Mouse (Mus musculus) kidney, adult 11 months (tissue): ENCODE data around the gene Sez6l.

ENCODE experiments used
- DNase-seq: peaks from one replicate; pipeline ENCODE4 v3.0.0; 2022

Sez6l gene

DNA sequence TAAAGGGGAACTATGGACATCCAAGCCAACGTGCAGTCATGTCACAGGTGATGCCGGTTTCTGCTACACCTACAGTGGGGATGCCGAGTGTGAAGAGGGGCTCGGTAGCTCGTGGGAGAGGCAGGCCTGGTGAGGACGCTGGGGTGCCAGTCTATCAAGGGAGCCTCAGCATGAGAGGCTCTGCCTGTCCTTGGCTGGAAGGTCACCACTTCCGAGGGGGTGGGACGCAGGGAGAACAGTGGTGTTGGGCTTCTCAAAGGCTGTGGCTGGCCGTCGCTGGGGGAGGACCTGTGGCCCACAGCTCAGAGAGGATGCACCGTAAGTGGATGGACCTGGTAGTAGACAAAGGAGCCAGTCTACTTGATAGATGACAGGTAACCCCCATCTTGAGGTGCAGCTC, 195.8 kb downstream of the Sez6l start:
- no peak for DNase-seq

DNA sequence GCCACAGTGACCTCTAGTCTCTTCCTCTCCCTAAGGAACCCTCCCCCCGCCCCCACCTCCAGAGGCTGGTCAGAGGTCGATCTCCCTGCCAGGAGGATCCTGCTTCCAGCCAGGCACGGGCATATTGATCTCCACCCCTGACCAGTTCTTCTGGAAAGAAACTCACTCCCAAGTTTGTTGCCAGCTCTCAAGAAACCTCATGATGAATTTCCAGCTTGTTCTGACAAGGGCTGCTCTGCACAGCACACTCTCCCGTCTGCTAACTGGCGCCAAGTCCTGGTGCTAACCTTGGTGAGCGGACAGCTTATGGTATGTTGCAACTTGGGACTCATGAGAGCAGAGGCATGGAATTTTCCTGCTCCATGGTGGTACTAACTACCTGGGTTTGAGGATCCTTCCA, 198.3 kb downstream of the Sez6l start:
- DNase-seq = peak; percentile 6

DNA sequence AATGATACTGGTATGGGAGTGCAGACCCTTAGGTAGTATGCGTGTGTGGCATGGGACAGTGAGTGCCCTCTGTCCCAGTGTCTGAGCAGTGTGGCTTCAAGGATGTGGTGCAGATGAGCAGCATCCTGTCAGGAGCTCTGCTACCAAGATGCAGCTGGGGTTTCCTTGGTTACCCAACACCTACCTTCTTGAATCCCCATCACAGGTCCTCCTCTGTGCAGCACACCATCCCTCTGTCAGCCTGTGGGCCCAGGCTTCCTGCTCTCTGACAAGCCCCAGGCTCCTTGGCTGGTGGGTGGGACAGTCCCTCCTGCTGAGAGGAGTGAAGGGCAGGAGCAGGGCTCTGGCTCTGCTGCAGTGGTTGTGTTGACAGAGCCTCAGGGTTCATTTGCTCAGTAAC, 199.6 kb downstream of the Sez6l start:
- no peak for DNase-seq

DNA sequence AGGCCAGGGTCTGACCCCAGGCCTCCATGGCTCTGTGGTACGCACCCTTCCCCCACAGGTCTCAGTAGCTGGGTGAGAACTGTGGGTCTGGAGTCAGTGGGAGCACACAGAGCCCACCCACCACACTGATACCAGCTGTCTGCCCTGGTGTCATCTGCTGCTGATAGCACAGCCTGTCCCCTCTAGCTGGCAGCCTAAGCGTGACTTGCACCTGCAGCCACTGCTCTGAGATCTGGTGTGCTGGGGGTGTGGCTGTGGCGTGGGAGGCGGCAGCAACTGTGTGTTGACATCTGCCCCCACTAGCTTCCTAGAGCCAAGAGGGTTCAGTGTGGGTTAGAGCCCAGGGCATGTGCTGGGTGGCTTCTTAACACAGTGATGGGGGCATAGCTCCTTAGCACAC, 200.9 kb downstream of the Sez6l start:
- no peak for DNase-seq

DNA sequence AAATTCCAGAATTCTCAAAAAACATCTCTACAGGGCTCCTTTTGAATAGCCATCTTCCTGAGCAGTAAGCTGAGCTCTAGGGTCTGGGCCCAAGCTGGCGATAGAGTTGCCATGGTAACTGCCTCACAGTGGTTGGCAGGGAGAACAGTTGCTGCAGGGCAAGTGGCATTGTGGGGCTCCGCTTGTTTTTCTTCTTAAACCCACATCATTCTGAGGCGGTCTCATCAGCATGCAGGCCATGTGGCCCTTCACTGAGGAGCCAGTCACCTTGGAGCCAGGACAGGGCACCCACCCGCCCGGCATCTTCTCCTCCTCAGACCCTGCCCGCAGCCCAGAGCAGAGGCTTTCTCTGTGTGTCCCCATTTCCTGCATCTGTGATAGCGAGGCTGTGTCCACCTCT, 205.1 kb downstream of the Sez6l start:
- DNase-seq = no peak

DNA sequence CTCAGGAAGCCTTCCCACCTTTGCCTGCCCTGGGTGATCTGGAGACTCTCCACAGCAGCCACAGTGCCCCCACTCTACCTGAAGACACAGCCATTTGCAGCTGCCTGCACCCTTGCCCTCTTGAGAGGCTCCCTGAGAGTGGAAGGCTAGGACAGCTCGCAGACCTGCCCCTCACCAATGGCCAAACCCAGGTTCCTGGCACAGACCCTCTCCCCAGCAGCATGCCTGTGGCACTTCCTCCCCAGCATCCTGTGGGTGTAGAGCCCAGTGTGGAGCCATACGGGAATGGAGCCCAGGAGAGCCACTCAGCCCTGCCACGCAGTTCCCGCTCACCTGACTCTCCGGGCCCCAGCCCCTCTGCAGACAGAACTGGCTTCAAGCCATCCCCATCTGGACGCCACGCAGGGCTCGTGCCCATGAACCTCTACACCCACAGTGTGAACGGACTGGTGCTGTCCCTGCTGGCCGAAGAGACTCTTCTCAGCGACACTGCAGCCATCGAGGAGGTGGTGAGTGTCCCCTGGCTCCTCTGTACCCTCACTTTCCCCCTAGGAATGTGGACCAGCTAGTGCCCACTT, 206.7 kb downstream of the Sez6l start:
- no peak for DNase-seq

DNA sequence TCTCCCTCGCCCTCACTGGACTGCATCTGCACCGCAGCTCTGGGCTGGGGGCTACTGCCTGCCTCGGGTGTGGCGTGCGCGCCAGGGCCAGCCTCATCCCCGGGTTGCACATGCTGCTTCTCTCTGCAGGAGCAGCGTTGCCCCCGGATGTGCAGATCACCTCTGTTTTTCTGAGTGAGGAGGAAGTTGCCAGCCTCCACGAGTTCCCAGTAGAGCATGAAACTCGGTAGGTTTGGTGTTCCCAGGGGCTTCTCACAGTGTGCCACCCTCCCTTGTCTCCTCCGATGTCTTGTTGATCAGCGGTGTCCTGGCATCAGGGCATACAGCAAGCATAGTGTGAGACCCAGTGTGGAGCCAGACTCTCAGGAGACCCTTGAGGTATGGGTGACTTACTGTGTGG, 207.7 kb downstream of the Sez6l start:
- DNase-seq = no peak
